Mouse (Mus musculus): Measurements from ENCODE around the gene Sbf1. TPM values are rescaled to one million over a fixed set of nuclear protein-coding genes. Genes with fewer than 3 reads are reported as not detected.

The Sbf1 gene
- polyA plus RNA-seq, 1 experiment from 2014 or later: 27.6 TPM

DNA sequence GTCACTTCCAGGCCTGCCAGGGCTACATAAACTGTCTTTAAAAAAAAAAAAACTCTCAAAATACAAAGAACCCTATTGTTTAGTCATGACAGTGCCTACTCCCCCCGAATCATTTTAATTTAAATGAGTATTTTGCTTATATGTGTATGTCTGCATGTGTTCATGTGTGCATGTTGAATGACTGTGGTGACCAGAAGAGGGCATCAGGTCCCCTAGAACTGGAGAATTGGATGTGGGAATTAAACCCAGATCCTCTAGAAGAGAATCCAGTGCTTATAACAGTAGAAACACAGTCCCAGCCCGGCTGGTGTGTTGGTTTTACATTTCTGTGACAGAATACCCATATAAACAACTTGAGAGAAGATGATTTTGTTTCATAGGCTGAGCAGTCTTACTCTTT, 74.1 kb downstream of the Sbf1 start:
- Histone ChIP-seq H3K36me3 (ENCODE audit: control insufficient read depth, insufficient read depth, low read length) (no peaks in the 10 kb centered on the region), H3K4me1 (replicated peaks; ENCODE audit: control insufficient read depth, insufficient read depth) (no peaks in the 10 kb centered on the region), H3K9me3 (ENCODE audit: control insufficient read depth, low read length) (no peaks in the 10 kb centered on the region), H3K4me3 (ENCODE audit: low read depth, low read length) (no peak overlapping the region), H3K27me3 (ENCODE audit: control insufficient read depth, insufficient read depth, low read length) (no peaks in the 10 kb centered on the region), H3K4me2 (replicated peaks; ENCODE audit: low read depth) (no peak overlapping the region), H3K9ac (ENCODE audit: low read length) (no peak overlapping the region), H3K27ac (replicated peaks) (no peak overlapping the region)
- DNase-seq (ENCODE audit: low spot score): no peak
- WGBS: 58% methylated on average over 2 of the region's 2 CpGs
- TF ChIP-seq EP300 (optimal IDR thresholded peaks at IDR 0.05) (no peak), CTCF (IDR thresholded peaks at IDR 0.05; ENCODE audit: low read depth) (peak; percentile 68)
- no peak for ATAC-seq (ENCODE audit: low FRiP score, low TSS enrichment)

DNA sequence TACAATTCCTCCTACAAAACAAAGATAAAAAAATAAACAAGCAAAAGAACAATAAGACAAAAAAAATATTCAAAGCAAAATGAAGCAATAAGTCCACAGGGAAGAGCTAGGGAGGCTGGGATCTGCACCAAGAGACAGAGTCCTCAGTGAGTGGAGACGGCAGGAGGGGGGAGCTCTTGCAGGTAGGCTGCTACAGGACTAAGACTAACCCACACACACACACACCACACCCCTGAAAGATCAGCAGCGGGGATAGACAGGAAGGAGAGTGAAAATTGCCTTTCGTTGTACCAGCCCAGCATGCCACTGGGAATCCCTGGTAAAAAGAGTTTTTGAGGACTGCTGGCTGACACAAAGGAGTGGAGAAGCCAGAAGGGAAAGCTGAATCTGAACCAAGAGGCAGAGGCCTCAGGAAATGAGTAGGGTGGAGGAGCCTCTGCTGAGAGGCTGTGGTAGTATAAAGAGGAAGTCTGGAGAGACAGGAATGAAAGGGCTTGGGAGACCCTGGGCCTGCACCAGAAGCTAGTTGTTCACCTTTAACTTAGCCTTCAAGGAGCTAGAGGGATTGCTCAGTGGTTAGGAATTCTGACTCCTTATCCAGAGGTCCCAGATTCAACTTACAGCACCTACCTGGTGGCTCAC, 75.2 kb downstream of the Sbf1 start:
- Histone ChIP-seq H3K36me3 (ENCODE audit: control insufficient read depth, insufficient read depth, low read length) (no peaks in the 10 kb centered on the region), H3K4me1 (replicated peaks; ENCODE audit: control insufficient read depth, insufficient read depth) (no peaks in the 10 kb centered on the region), H3K4me2 (replicated peaks; ENCODE audit: low read depth) (no peak overlapping the region), H3K27me3 (ENCODE audit: control insufficient read depth, insufficient read depth, low read length) (no peaks in the 10 kb centered on the region), H3K4me3 (ENCODE audit: low read depth, low read length) (no peak overlapping the region), H3K9ac (ENCODE audit: low read length) (no peak overlapping the region), H3K9me3 (ENCODE audit: control insufficient read depth, low read length) (no peaks in the 10 kb centered on the region), H3K27ac (replicated peaks) (no peak overlapping the region)
- TF ChIP-seq EP300 (optimal IDR thresholded peaks at IDR 0.05) (no peak), CTCF (IDR thresholded peaks at IDR 0.05; ENCODE audit: low read depth) (no peak)
- ATAC-seq (ENCODE audit: low FRiP score, low TSS enrichment) (no peak), DNase-seq (ENCODE audit: low spot score) (no peak)
- 69% methylated on average over 3 of the region's 3 CpGs for WGBS

Small RNA genes within 50 kb of the gene (microRNA-seq; reads per million reads assigned to microRNA genes)
- gene Mir6959: not detected

Other genes starting within 250 kb of the Sbf1 start
- 55.9 and 57.8 TPM in 2 replicates for gene Trabd, start 240.2 kb downstream of the Sbf1 start, polyA plus RNA-seq (2015; fragmentation: Nextera tagmentation; extraction: Ambion mirVana)
- gene Selenoo, start 226.2 kb downstream of the Sbf1 start, polyA plus RNA-seq (2015; fragmentation: Nextera tagmentation; extraction: Ambion mirVana): 14.3 and 16.3 TPM in 2 replicates
- gene Tubgcp6, start 192.2 kb downstream of the Sbf1 start, polyA plus RNA-seq (2015; fragmentation: Nextera tagmentation; extraction: Ambion mirVana): 4.0 and 5.2 TPM in 2 replicates
- gene Hdac10, start 186.6 kb downstream of the Sbf1 start, polyA plus RNA-seq (2015; fragmentation: Nextera tagmentation; extraction: Ambion mirVana): 10.7 and 12.4 TPM in 2 replicates
- 3.1 and 3.2 TPM in 2 replicates for gene Mapk12, start 174.6 kb downstream of the Sbf1 start, polyA plus RNA-seq (2015; fragmentation: Nextera tagmentation; extraction: Ambion mirVana)
- gene Mapk11, start 165.7 kb downstream of the Sbf1 start, polyA plus RNA-seq (2015; fragmentation: Nextera tagmentation; extraction: Ambion mirVana): 1.8 and 2.1 TPM in 2 replicates
- 75.2 and 85.9 TPM in 2 replicates for gene Plxnb2, start 134.5 kb downstream of the Sbf1 start, polyA plus RNA-seq (2015; fragmentation: Nextera tagmentation; extraction: Ambion mirVana)
- gene Dennd6b, start 118.8 kb downstream of the Sbf1 start, polyA plus RNA-seq (2015; fragmentation: Nextera tagmentation; extraction: Ambion mirVana): 4.1 and 5.3 TPM in 2 replicates
- 16.2 and 17.2 TPM in 2 replicates for gene Ppp6r2, start 103.8 kb downstream of the Sbf1 start, polyA plus RNA-seq (2015; fragmentation: Nextera tagmentation; extraction: Ambion mirVana)
- gene Adm2, start 7.4 kb upstream of the Sbf1 start, polyA plus RNA-seq (2015; fragmentation: Nextera tagmentation; extraction: Ambion mirVana): 0.44 and 0.47 TPM in 2 replicates
- 0.17 TPM in 1 of 2 replicates, not detected in the other for gene Miox, start 19.1 kb upstream of the Sbf1 start, polyA plus RNA-seq (2015; fragmentation: Nextera tagmentation; extraction: Ambion mirVana)
- 24.3 and 24.4 TPM in 2 replicates for gene Lmf2, start 40.3 kb upstream of the Sbf1 start, polyA plus RNA-seq (2015; fragmentation: Nextera tagmentation; extraction: Ambion mirVana)
- 69.4 and 72.8 TPM in 2 replicates for gene Ncaph2, start 40.4 kb upstream of the Sbf1 start, polyA plus RNA-seq (2015; fragmentation: Nextera tagmentation; extraction: Ambion mirVana)
- 6.3 and 7.4 TPM in 2 replicates for gene Sco2, start 58.5 kb upstream of the Sbf1 start, polyA plus RNA-seq (2015; fragmentation: Nextera tagmentation; extraction: Ambion mirVana)
- gene Tymp, start 61.7 kb upstream of the Sbf1 start, polyA plus RNA-seq (2015; fragmentation: Nextera tagmentation; extraction: Ambion mirVana): 1.4 and 1.6 TPM in 2 replicates
- 0.56 and 0.80 TPM in 2 replicates for gene Odf3b, start 64.0 kb upstream of the Sbf1 start, polyA plus RNA-seq (2015; fragmentation: Nextera tagmentation; extraction: Ambion mirVana)
- 0.02 TPM in 1 of 2 replicates, not detected in the other for gene Klhdc7b, start 69.6 kb upstream of the Sbf1 start, polyA plus RNA-seq (2015; fragmentation: Nextera tagmentation; extraction: Ambion mirVana)
- gene Syce3, start 95.2 kb upstream of the Sbf1 start, polyA plus RNA-seq (2015; fragmentation: Nextera tagmentation; extraction: Ambion mirVana): 0.25 TPM in 1 of 2 replicates, not detected in the other
- gene Cpt1b, start 110.6 kb upstream of the Sbf1 start, polyA plus RNA-seq (2015; fragmentation: Nextera tagmentation; extraction: Ambion mirVana): 0.51 and 0.63 TPM in 2 replicates
- gene C730034F03Rik, start 114.3 kb upstream of the Sbf1 start, polyA plus RNA-seq (2015; fragmentation: Nextera tagmentation; extraction: Ambion mirVana): 1.3 and 1.6 TPM in 2 replicates
- gene Gm44502, start 114.4 kb upstream of the Sbf1 start, polyA plus RNA-seq (2015; fragmentation: Nextera tagmentation; extraction: Ambion mirVana): not detected in 2 replicates
- gene Chkb, start 114.6 kb upstream of the Sbf1 start, polyA plus RNA-seq (2015; fragmentation: Nextera tagmentation; extraction: Ambion mirVana): 46.8 and 47.9 TPM in 2 replicates
- 1.6 and 1.9 TPM in 2 replicates for gene Mapk8ip2, start 138.6 kb upstream of the Sbf1 start, polyA plus RNA-seq (2015; fragmentation: Nextera tagmentation; extraction: Ambion mirVana)
- 10.3 and 11.1 TPM in 2 replicates for gene Arsa, start 162.1 kb upstream of the Sbf1 start, polyA plus RNA-seq (2015; fragmentation: Nextera tagmentation; extraction: Ambion mirVana)
- 0.35 and 0.40 TPM in 2 replicates for gene Shank3, start 184.3 kb upstream of the Sbf1 start, polyA plus RNA-seq (2015; fragmentation: Nextera tagmentation; extraction: Ambion mirVana)